Mouse (Mus musculus) CH12.LX (cell line): Measurements from ENCODE around the gene Olfr187.

ENCODE experiments used
- CTCF ChIP-seq, 2 experiments: IDR thresholded peaks in 1 of 2; conservative IDR thresholded peaks in 1 of 2; 2 replicates each; pipeline ENCODE4 v1.5.1; 2011 to 2012; ENCODE audit warnings: low read depth in 2 of 2, low read length in 2 of 2, improper control_type of control experiment in 1 of 2, inconsistent platforms in 1 of 2, mild to moderate bottlenecking in 1 of 2, moderate library complexity in 1 of 2
- POLR2A ChIP-seq: IDR thresholded peaks from 2 replicates; pipeline ENCODE4 v1.6.1; 2011; ENCODE audit warnings: low read depth, mild to moderate bottlenecking, improper control_type of control experiment, low read length
- SMC3 ChIP-seq: IDR thresholded peaks from 2 replicates; pipeline ENCODE4 v1.6.1; 2011; ENCODE audit warnings: low read depth, low read length, improper control_type of control experiment
- ZMIZ1 ChIP-seq: IDR thresholded peaks from 2 replicates; pipeline ENCODE4 v1.6.1; 2012; ENCODE audit warnings: low read depth, mild to moderate bottlenecking, inconsistent platforms, low read length, improper control_type of control experiment

- TF ChIP-seq POLR2A (no peak), ZMIZ1 (no peak), CTCF (conservative IDR thresholded peaks at IDR 0.05 in 1 of 2, IDR thresholded peaks at IDR 0.05 in 1 of 2; ENCODE audit: low read depth in 2 of 2, low read length in 2 of 2) (no peak), SMC3 (no peak)
Observed at GRCm38 (mm10) chr16:59030191-59030590, 9.4 kb downstream of the Olfr187 start, which contains the start of gene Olfr186.
